Mouse (Mus musculus) MEL (cell line): ENCODE results near the gene Focad. TPM values are rescaled to one million over a fixed set of nuclear protein-coding genes. Genes with fewer than 3 reads are reported as not detected.
A peak's percentile ranks its signal among the peaks of the same experiment; 100 is the strongest.

Source experiments
- DNase-seq: peaks from one replicate; pipeline ENCODE4 v3.0.0; 2011; ENCODE audit warnings: low read depth, low spot score
- H3K27ac ChIP-seq: 2 replicates; pipeline ENCODE4 v1.5.1; 2012; ENCODE audit warnings: low read depth, mild to moderate bottlenecking, control low read depth, low read length, moderate library complexity; ENCODE audit not compliant: control insufficient read depth
- H3K27me3 ChIP-seq, 2 experiments: fragments of 150-350 bp in 1 of 2; sonication (generic) in 1 of 2; 2 replicates each; pipeline ENCODE4 v1.6.1; 2012; ENCODE audit warnings: low read length in 2 of 2, mild to moderate bottlenecking in 2 of 2, improper control_type of control experiment in 1 of 2, moderate library complexity in 1 of 2; ENCODE audit not compliant: insufficient read depth in 2 of 2, control insufficient read depth in 1 of 2
- H3K36me3 ChIP-seq, 2 experiments: 2 replicates each; pipeline ENCODE4 v1.6.1; 2012 to 2014; ENCODE audit warnings: low read length in 2 of 2, improper control_type of control experiment in 1 of 2, inconsistent platforms in 1 of 2, mild to moderate bottlenecking in 1 of 2; ENCODE audit not compliant: insufficient read depth in 2 of 2, control insufficient read depth in 1 of 2
- H3K4me1 ChIP-seq, 2 experiments: fragments of 150-350 bp in 1 of 2; sonication (generic) in 1 of 2; 2 replicates each; pipeline ENCODE4 v1.6.1; 2012; ENCODE audit warnings: low read length in 2 of 2, improper control_type of control experiment in 1 of 2, mild to moderate bottlenecking in 1 of 2; ENCODE audit not compliant: insufficient read depth in 2 of 2, control insufficient read depth in 1 of 2
- H3K4me3 ChIP-seq, 2 experiments: fragments of 150-350 bp in 1 of 2; sonication (generic) in 1 of 2; 2 replicates each; pipeline ENCODE4 v1.5.1; 2012; ENCODE audit warnings: low read depth in 2 of 2, low read length in 2 of 2, mild to moderate bottlenecking in 2 of 2, moderate library complexity in 2 of 2, control low read depth in 1 of 2, improper control_type of control experiment in 1 of 2; ENCODE audit not compliant: control insufficient read depth in 1 of 2, insufficient read depth in 1 of 2
- H3K79me2 ChIP-seq: 2 replicates; pipeline ENCODE4 v1.6.1; 2012; ENCODE audit warnings: mild to moderate bottlenecking, low read length, moderate library complexity; ENCODE audit not compliant: control insufficient read depth, poor library complexity, insufficient read depth
- H3K9ac ChIP-seq: 2 replicates; pipeline ENCODE4 v1.6.1; 2012; ENCODE audit warnings: low read depth, mild to moderate bottlenecking, control low read depth, low read length, moderate library complexity; ENCODE audit not compliant: control insufficient read depth, poor library complexity, severe bottlenecking
- H3K9me3 ChIP-seq: fragments of 150-350 bp; sonication (generic); replicated peaks from 2 replicates; pipeline ENCODE4 v1.6.1; 2012; ENCODE audit warnings: mild to moderate bottlenecking, low read length, improper control_type of control experiment, moderate library complexity; ENCODE audit not compliant: insufficient read depth
- BHLHE40 ChIP-seq: IDR thresholded peaks from 2 replicates; pipeline ENCODE4 v1.6.1; 2012; ENCODE audit warnings: low read depth, mild to moderate bottlenecking, inconsistent platforms, low read length, improper control_type of control experiment, borderline replicate concordance
- CHD2 ChIP-seq: IDR thresholded peaks from 2 replicates; pipeline ENCODE4 v1.6.1; 2011; ENCODE audit warnings: low read length, improper control_type of control experiment
- ELF1 ChIP-seq: IDR thresholded peaks from 2 replicates; pipeline ENCODE4 v1.6.1; 2014; ENCODE audit warnings: low read depth, mild to moderate bottlenecking, inconsistent platforms, low read length, improper control_type of control experiment, moderate library complexity
- ETS1 ChIP-seq: IDR thresholded peaks from 2 replicates; pipeline ENCODE4 v1.6.1; 2012; ENCODE audit warnings: low read depth, mild to moderate bottlenecking, inconsistent platforms, low read length, improper control_type of control experiment, moderate library complexity
- GABPA ChIP-seq: IDR thresholded peaks from 2 replicates; pipeline ENCODE4 v1.6.1; 2012; ENCODE audit warnings: low read depth, mild to moderate bottlenecking, inconsistent platforms, low read length, improper control_type of control experiment, moderate library complexity
- GATA1 ChIP-seq: IDR thresholded peaks from 2 replicates; pipeline ENCODE4 v1.6.1; 2011; ENCODE audit warnings: low read depth, low read length, improper control_type of control experiment
- JUND ChIP-seq: IDR thresholded peaks from 2 replicates; pipeline ENCODE4 v1.6.1; 2011; ENCODE audit warnings: low read depth, mild to moderate bottlenecking, improper control_type of control experiment, low read length
- KAT2A ChIP-seq: conservative IDR thresholded peaks from 2 replicates; pipeline ENCODE4 v1.6.1; 2012; ENCODE audit warnings: low read depth, low read length, improper control_type of control experiment, inconsistent platforms
- MAZ ChIP-seq: IDR thresholded peaks from 2 replicates; pipeline ENCODE4 v1.6.1; 2012; ENCODE audit warnings: low read depth, mild to moderate bottlenecking, inconsistent platforms, low read length, improper control_type of control experiment
- MXI1 ChIP-seq: IDR thresholded peaks from 2 replicates; pipeline ENCODE4 v1.6.1; 2011; ENCODE audit warnings: mild to moderate bottlenecking, low read depth, low read length, improper control_type of control experiment
- MYB ChIP-seq: IDR thresholded peaks from 2 replicates; pipeline ENCODE4 v1.6.1; 2011; ENCODE audit warnings: mild to moderate bottlenecking, low read depth, low read length, improper control_type of control experiment
- MYC ChIP-seq: IDR thresholded peaks from 2 replicates; pipeline ENCODE4 v1.6.1; 2011; ENCODE audit warnings: low read depth, mild to moderate bottlenecking, low read length, improper control_type of control experiment, moderate library complexity
- NELFE ChIP-seq: IDR thresholded peaks from 2 replicates; pipeline ENCODE4 v1.6.1; 2011; ENCODE audit warnings: low read depth, low read length, improper control_type of control experiment
- NRF1 ChIP-seq: IDR thresholded peaks from 2 replicates; pipeline ENCODE4 v1.6.1; 2014; ENCODE audit warnings: low read depth, mild to moderate bottlenecking, inconsistent platforms, low read length, improper control_type of control experiment, moderate library complexity; ENCODE audit not compliant: poor library complexity, insufficient read depth, severe bottlenecking
- POLR2A ChIP-seq, 2 experiments: IDR thresholded peaks; 2 replicates each; pipeline ENCODE4 v1.6.1; 2011 to 2012; ENCODE audit warnings: low read length in 2 of 2, mild to moderate bottlenecking in 2 of 2, control low read depth in 1 of 2, improper control_type of control experiment in 1 of 2, low read depth in 1 of 2, moderate library complexity in 1 of 2; ENCODE audit not compliant: control insufficient read depth in 1 of 2, insufficient read depth in 1 of 2, poor library complexity in 1 of 2
- RAD21 ChIP-seq: IDR thresholded peaks from 2 replicates; pipeline ENCODE4 v1.6.1; 2011; ENCODE audit warnings: mild to moderate bottlenecking, low read depth, low read length, improper control_type of control experiment
- TCF12 ChIP-seq: IDR thresholded peaks from 2 replicates; pipeline ENCODE4 v1.6.1; 2014; ENCODE audit warnings: low read depth, mild to moderate bottlenecking, inconsistent platforms, low read length, improper control_type of control experiment, moderate library complexity
- ZC3H11A ChIP-seq: IDR thresholded peaks from 2 replicates; pipeline ENCODE4 v1.6.1; 2012; ENCODE audit warnings: low read depth, mild to moderate bottlenecking, inconsistent platforms, low read length, improper control_type of control experiment
- ZKSCAN1 ChIP-seq: IDR thresholded peaks from 2 replicates; pipeline ENCODE4 v1.6.1; 2012; ENCODE audit warnings: low read depth, mild to moderate bottlenecking, inconsistent platforms, low read length, improper control_type of control experiment, moderate library complexity
- ZMIZ1 ChIP-seq: IDR thresholded peaks from 2 replicates; pipeline ENCODE4 v1.6.1; 2012; ENCODE audit warnings: low read depth, mild to moderate bottlenecking, inconsistent platforms, low read length, improper control_type of control experiment, moderate library complexity
- polyA plus RNA-seq, 2 experiments: library from polyadenylated mRNA; stranded (reverse) in 1 of 2; unstranded in 1 of 2; fragments of >175 nt in 1 of 2; fragments of >200 nt in 1 of 2; gene quantifications; 2 replicates each; pipeline versions ENCODE4 v1.2.1 to v1.2.4; 2012; ENCODE audit warnings: low replicate concordance in 2 of 2, low read depth in 1 of 2; ENCODE audit not compliant: insufficient read length in 2 of 2, insufficient read depth in 1 of 2, missing spikeins in 1 of 2
- total RNA-seq: library from RNA; depleted of rRNA; stranded (reverse); fragments of 300-350 nt; gene quantifications from 2 replicates; pipeline ENCODE4 v1.2.3, GENCODE M21; 2012

Focad gene
- total and polyA plus RNA-seq, 3 experiments = 17.8 to 19.7 TPM; not detected in 1

DNA sequence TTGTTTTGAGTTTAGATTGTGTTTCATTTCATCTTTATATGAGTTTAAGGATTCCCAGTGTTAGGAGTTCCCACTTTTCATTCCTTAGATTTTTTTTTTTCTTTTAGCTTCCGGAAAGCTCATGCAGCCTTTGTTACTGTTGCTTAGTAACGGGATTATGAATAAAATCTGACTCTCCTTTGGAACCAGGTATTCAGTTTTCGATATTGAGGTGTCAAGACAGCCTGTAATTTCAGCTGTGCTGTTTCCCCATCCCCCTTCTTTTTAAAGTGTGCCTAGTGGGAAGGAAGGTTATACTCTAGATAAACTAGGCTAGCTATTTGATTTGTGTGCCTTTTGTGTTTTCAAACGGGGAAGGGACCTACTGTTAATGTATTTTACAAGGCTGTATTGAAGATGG lies 42.1 kb downstream of the Focad start:
- H3K9me3 ChIP-seq = no peaks in the 10 kb centered on the region
- TF ChIP-seq ZKSCAN1 (no peak), NRF1 (no peak)
- peaks cover 0 to 2% of the 10 kb centered on the region in 2 experiments; a peak in 1 of 4 replicates for H3K4me1 ChIP-seq
- no peak overlapping the region for H3K27ac ChIP-seq
- H3K9ac ChIP-seq = no peak overlapping the region
- no peaks in the 10 kb centered on the region for H3K27me3 ChIP-seq
- peaks cover 0 to 5% of the 10 kb centered on the region in 2 experiments; a peak in 3 of 4 replicates for H3K36me3 ChIP-seq
- DNase-seq = no peak
- H3K4me3 ChIP-seq = no peak overlapping the region
- H3K79me2 ChIP-seq = no peaks in the 10 kb centered on the region

DNA sequence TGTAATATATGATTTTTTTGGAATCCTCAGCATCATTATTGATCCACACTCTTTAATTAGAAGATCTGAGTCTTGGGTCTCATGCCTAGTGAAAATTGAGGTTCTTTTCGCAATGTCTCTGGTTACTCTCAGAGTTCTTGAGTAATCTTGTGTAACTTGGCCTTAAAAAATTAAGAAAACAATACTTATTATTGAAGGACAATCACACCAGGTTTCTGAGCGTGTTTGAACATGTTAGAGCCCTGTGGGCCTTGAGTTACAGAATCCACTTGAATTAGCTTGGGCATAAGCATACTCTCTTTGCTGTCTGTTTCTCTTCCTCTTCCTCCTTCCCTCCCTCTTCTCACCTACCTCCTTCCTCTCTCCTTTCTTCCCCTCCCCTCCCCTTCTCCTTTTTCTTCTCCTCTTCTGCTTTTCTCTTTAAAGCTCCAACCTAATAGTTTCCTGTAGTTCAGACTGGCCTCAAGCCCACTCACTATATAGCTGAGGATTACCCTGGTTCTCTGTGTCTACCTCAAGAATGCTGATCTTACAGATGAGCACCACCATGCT lies 44.0 kb downstream of the Focad start:
- Histone ChIP-seq H3K4me3 (no peak overlapping the region), H3K4me1 (peaks cover 0 to 2% of the 10 kb centered on the region in 2 experiments; a peak in 1 of 4 replicates), H3K27ac (no peak overlapping the region; the same call in 1 of the 2 replicates), H3K9ac (no peak overlapping the region), H3K9me3 (no peaks in the 10 kb centered on the region), H3K27me3 (no peaks in the 10 kb centered on the region), H3K79me2 (no peaks in the 10 kb centered on the region), H3K36me3 (peaks cover 0 to 5% of the 10 kb centered on the region in 2 experiments; a peak in 3 of 4 replicates)
- TF ChIP-seq BHLHE40 (no peak), NELFE (no peak), ZMIZ1 (no peak), KAT2A (no peak), GATA1 (no peak), NRF1 (no peak), MAZ (no peak), ETS1 (no peak), MYB (no peak), ELF1 (no peak), CHD2 (no peak), GABPA (no peak), ZC3H11A (no peak), MXI1 (no peak), TCF12 (no peak), MYC (no peak), JUND (no peak), POLR2A (IDR thresholded peaks at IDR 0.05; ENCODE audit: control insufficient read depth in 1 of 2, insufficient read depth in 1 of 2, low read depth in 1 of 2, low read length in 2 of 2, poor library complexity in 1 of 2) (no peak), RAD21 (no peak)
- peak; percentile 40 for DNase-seq
